Mouse (Mus musculus): ENCODE measurements around the gene Ppp1r3c.

GRCm38 (mm10) chr19:36701366-36701765, 35.1 kb downstream of the Ppp1r3c start:
- TF ChIP-seq CTCF (IDR thresholded peaks at IDR 0.05; ENCODE audit: borderline replicate concordance, insufficient read depth, low read length) = no peak
- TF ChIP-seq POLR2A (IDR thresholded peaks at IDR 0.05; ENCODE audit: low read depth, low read length) = no peak

Measured in embryonic fibroblast, embryonic 13.5 days (primary cell).